Comparison of ENCODE assay signal across 15 mouse cellular contexts in genomic region chr2:59207725-59208124, GRCm38 (mm10). TPM values are rescaled to one million over a fixed set of nuclear protein-coding genes. Genes with fewer than 3 reads are reported as not detected.
DNase-seq lines count a peak whose midpoint lies in the region; ATAC-seq and TF ChIP-seq lines count a peak whose summit lies in the region.
"Had no signal": no experiment of that assay in that cellular context is flagged by ENCODE, and none has a peak within 500 bp of the region (broad histone marks: within the 10 kb centered on the region; RNA-seq: fewer than 3 reads in every experiment).

No protein-coding gene starts in this region.

- peak overlapping the region; percentile 70 for H3K27ac ChIP-seq in heart, adult 2 months
- no peak overlapping the region for H3K27ac ChIP-seq in kidney, postnatal 0 days
- no peak overlapping the region for H3K27ac ChIP-seq in limb, embryonic 10.5 days
- H3K27ac ChIP-seq: embryonic facial prominence, embryonic 13.5 days; lung, embryonic 15.5 days; midbrain, embryonic 12.5 days had no signal

- H3K4me1 ChIP-seq in heart, adult 2 months (ENCODE audit: control insufficient read depth, insufficient read depth, low read length): peaks cover 19% of the 10 kb centered on the region
- peaks cover 13% of the 10 kb centered on the region; the same call in 1 of the 2 replicates for H3K4me1 ChIP-seq in kidney, postnatal 0 days (replicated peaks; ENCODE audit: insufficient read depth, low read length)
- H3K4me1 ChIP-seq in megakaryocyte, embryonic 14.5 days: peaks cover 42% of the 10 kb centered on the region
- peaks cover 12% of the 10 kb centered on the region for H3K4me1 ChIP-seq in limb, embryonic 10.5 days

- no peak overlapping the region; the same call in 1 of the 2 replicates for H3K4me3 ChIP-seq in heart, adult 2 months
- H3K4me3 ChIP-seq in kidney, postnatal 0 days (replicated peaks; ENCODE audit: low read depth, low read length): no peak overlapping the region
- peak overlapping the region; percentile 9 for H3K4me3 ChIP-seq in megakaryocyte, embryonic 14.5 days (replicated peaks)
- H3K4me3 ChIP-seq in limb, embryonic 10.5 days: no peak overlapping the region
- H3K4me3 ChIP-seq: embryonic facial prominence, embryonic 13.5 days; lung, embryonic 15.5 days; midbrain, embryonic 12.5 days had no signal

- H3K36me3 ChIP-seq in heart, adult 2 months (ENCODE audit: control insufficient read depth, insufficient read depth, low read length): peaks cover 5% of the 10 kb centered on the region
- H3K36me3 ChIP-seq in kidney, postnatal 0 days (ENCODE audit: insufficient read depth, low read length): no peaks in the 10 kb centered on the region
- peaks cover 8% of the 10 kb centered on the region for H3K36me3 ChIP-seq in megakaryocyte, embryonic 14.5 days (replicated peaks; ENCODE audit: low read length)
- no peaks in the 10 kb centered on the region for H3K36me3 ChIP-seq in limb, embryonic 10.5 days
- H3K36me3 ChIP-seq: embryonic facial prominence, embryonic 13.5 days; lung, embryonic 15.5 days; midbrain, embryonic 12.5 days had no signal

- H3K27me3 ChIP-seq in heart, adult 2 months (ENCODE audit: control insufficient read depth, insufficient read depth, low read length): no peaks in the 10 kb centered on the region
- H3K27me3 ChIP-seq in kidney, postnatal 0 days (ENCODE audit: insufficient read depth, low read length): no peaks in the 10 kb centered on the region
- H3K27me3 ChIP-seq in megakaryocyte, embryonic 14.5 days (replicated peaks): no peaks in the 10 kb centered on the region
- no peaks in the 10 kb centered on the region for H3K27me3 ChIP-seq in limb, embryonic 10.5 days (ENCODE audit: low read depth, poor library complexity, severe bottlenecking)
- H3K27me3 ChIP-seq: embryonic facial prominence, embryonic 13.5 days; lung, embryonic 15.5 days; midbrain, embryonic 12.5 days had no signal

- H3K79me2 ChIP-seq in heart, adult 2 months (replicated peaks; ENCODE audit: control insufficient read depth, insufficient read depth, low read length): peaks cover 1% of the 10 kb centered on the region; the same call in 1 of the 2 replicates

- ATAC-seq in kidney, postnatal 0 days (replicated peaks; ENCODE audit: low FRiP score, low read depth): no peak
- ATAC-seq: forebrain, embryonic 14.5 days had no signal

- H3K9ac ChIP-seq in heart, adult 2 months (ENCODE audit: low read depth, low read length): no peak overlapping the region
- no peak overlapping the region for H3K9ac ChIP-seq in kidney, postnatal 0 days (ENCODE audit: low read depth, low read length)
- H3K9ac ChIP-seq: embryonic facial prominence, embryonic 13.5 days; lung, embryonic 15.5 days; midbrain, embryonic 12.5 days had no signal

- DNase-seq in heart, adult 2 months: no peak
- no peak for DNase-seq in heart, postnatal 14 days
- peak; percentile 51 for DNase-seq in kidney, postnatal 0 days (ENCODE audit: low spot score)
- DNase-seq in kidney, postnatal 14 days: no peak
- DNase-seq in cerebellum, postnatal 10 days: peak; percentile 74 to 75
- no peak for DNase-seq in urinary bladder, postnatal 10 days (ENCODE audit: low spot score)
- DNase-seq in limb, embryonic 10.5 days (ENCODE audit: low spot score): no peak
- DNase-seq: gastrocnemius, postnatal 10 days; right cerebral cortex, postnatal 25 days; thymus, postnatal 25 days had no signal

- no peak for TF ChIP-seq POLR2A in heart, adult 2 months (IDR thresholded peaks at IDR 0.05; ENCODE audit: insufficient read depth, low read depth, low read length)

- no peak for TF ChIP-seq EP300 in heart, adult 2 months (IDR thresholded peaks at IDR 0.05; ENCODE audit: insufficient read depth, low read depth, low read length)

- intact Hi-C loops in heart, adult 2 months (cut with DNase I): loop anchor here (2.0 to 5.0 kb wide), 2 partner anchors 15 to 45 kb away; partner anchors contain the start of genes Ccdc148 and Pkp4
- intact Hi-C loops in heart, postnatal 14 days (cut with DNase I): no loop called here

- WGBS in heart, adult 2 months: 10% methylated on average over 5 of the region's 5 CpGs
- WGBS in kidney, postnatal 0 days: 32% methylated on average over 5 of the region's 5 CpGs
- WGBS in limb, embryonic 10.5 days: 75% methylated on average over 5 of the region's 5 CpGs

- H3K9me3 ChIP-seq in kidney, postnatal 0 days (replicated peaks; ENCODE audit: low read length): no peaks in the 10 kb centered on the region
- H3K9me3 ChIP-seq in megakaryocyte, embryonic 14.5 days: no peaks in the 10 kb centered on the region
- H3K9me3 ChIP-seq in limb, embryonic 10.5 days (replicated peaks): no peaks in the 10 kb centered on the region
- H3K9me3 ChIP-seq: embryonic facial prominence, embryonic 13.5 days; lung, embryonic 15.5 days; midbrain, embryonic 12.5 days had no signal

- no peak overlapping the region for H3K4me2 ChIP-seq in kidney, postnatal 0 days (ENCODE audit: low read length)
- H3K4me2 ChIP-seq: embryonic facial prominence, embryonic 13.5 days; lung, embryonic 15.5 days; midbrain, embryonic 12.5 days had no signal

- no peak for TF ChIP-seq CTCF in heart, adult 2 months (IDR thresholded peaks at IDR 0.05)
- TF ChIP-seq CTCF in kidney, postnatal 0 days (IDR thresholded peaks at IDR 0.05; ENCODE audit: low read depth): no peak

RNA-seq across cellular contexts. Expression of gene Pkp4, which starts 47.1 kb away (rescaled TPM):
- total RNA-seq in heart, adult 2 months (2021): 100 to 1,000 TPM; 152 to 174 TPM
- 61.5 and 92.5 TPM in 2 replicates for polyA plus RNA-seq in heart, adult 2 months (2012; rRNA removed)
- 100 to 1,000 TPM; 160 to 162 TPM for total RNA-seq in heart, postnatal 14 days (2021)
- 20.2 and 24.1 TPM in 2 replicates for polyA plus RNA-seq in kidney, postnatal 0 days (2015; fragmentation: Nextera tagmentation; extraction: Ambion mirVana)
- polyA plus RNA-seq in megakaryocyte, embryonic 14.5 days (2012; ENCODE audit: insufficient read depth, low replicate concordance): 20.4 and 25.2 TPM in 2 replicates
- polyA plus RNA-seq in limb, embryonic 10.5 days (2016; fragmentation: Nextera tagmentation; extraction: Ambion mirVana): 12.4 and 15.0 TPM in 2 replicates

RNA-seq across cellular contexts. Expression of gene Ccdc148, which starts 47.2 kb away (rescaled TPM):
- total RNA-seq in heart, adult 2 months (2021): under 1 TPM; 0.60 to 0.93 TPM
- 0.10 and 0.18 TPM in 2 replicates for polyA plus RNA-seq in heart, adult 2 months (2012; rRNA removed)
- 1 to 10 TPM in 1 of 2 experiments, under 1 TPM in 1; 0.93 to 1.2 TPM for total RNA-seq in heart, postnatal 14 days (2021)
- 1.9 and 2.5 TPM in 2 replicates for polyA plus RNA-seq in kidney, postnatal 0 days (2015; fragmentation: Nextera tagmentation; extraction: Ambion mirVana)
- polyA plus RNA-seq in megakaryocyte, embryonic 14.5 days (2012; ENCODE audit: insufficient read depth, low replicate concordance): not detected in 2 replicates
- polyA plus RNA-seq in limb, embryonic 10.5 days (2016; fragmentation: Nextera tagmentation; extraction: Ambion mirVana): 0.23 and 0.70 TPM in 2 replicates

Comparison
In these comparisons a context has a peak if more than half of its experiments do, and no peak if none do; other contexts are left out.
1. DNase-seq: peak in kidney, postnatal 0 days (single experiment) and cerebellum, postnatal 10 days (2 of 2); none in heart, adult 2 months (0 of 2), heart, postnatal 14 days (0 of 2), kidney, postnatal 14 days (single experiment), urinary bladder, postnatal 10 days (single experiment) and limb, embryonic 10.5 days (single experiment).